Comparison of ENCODE assay signal across 21 mouse cellular contexts in genomic region chr7:127952864-127953581, GRCm38 (mm10). TPM values are rescaled to one million over a fixed set of nuclear protein-coding genes. Genes with fewer than 3 reads are reported as not detected.
A peak's percentile ranks its signal among the peaks of the same experiment; 100 is the strongest.
DNase-seq lines count a peak whose midpoint lies in the region; ATAC-seq and TF ChIP-seq lines count a peak whose summit lies in the region.
"Had no signal": no experiment of that assay in that cellular context is flagged by ENCODE, and none has a peak within 500 bp of the region (broad histone marks: within the 10 kb centered on the region; RNA-seq: fewer than 3 reads in every experiment).

No protein-coding gene starts in this region.

- no peaks in the 10 kb centered on the region for H3K27me3 ChIP-seq in thymus, adult 2 months (ENCODE audit: control insufficient read depth, insufficient read depth, low read length)
- H3K27me3 ChIP-seq: midbrain, embryonic 12.5 days; stomach, embryonic 15.5 days had no signal

- peak; percentile 29 for DNase-seq in thymus, adult 2 months
- no peak for DNase-seq in thymus, adult 18-20 months
- no peak for DNase-seq in adrenal gland, adult 2 months
- DNase-seq in right cerebral cortex, adult 2 months (ENCODE audit: low spot score in 2 of 2), result no peak
- no peak for DNase-seq in heart, adult 18-20 months
- DNase-seq: cerebellum, adult 9-10 months; heart, postnatal 14 days; kidney, adult 11 months; kidney, postnatal 10 days; lung, adult 18-20 months; spleen, adult 18-20 months had no signal

- no peak for TF ChIP-seq CTCF in thymus, adult 2 months (IDR thresholded peaks at IDR 0.05; ENCODE audit: borderline replicate concordance, control insufficient read depth, extremely low read depth, insufficient read depth, low read length, poor library complexity)

- WGBS in thymus, adult 2 months, result 13% methylated on average over 13 of the region's 13 CpGs

- no peak overlapping the region; the same call in 1 of the 2 replicates for H3K27ac ChIP-seq in thymus, adult 2 months (ENCODE audit: control insufficient read depth, insufficient read depth, low read length)
- H3K27ac ChIP-seq: embryonic facial prominence, embryonic 13.5 days; hindbrain, embryonic 14.5 days; layer of hippocampus, adult 2 months; limb, embryonic 13.5 days; midbrain, embryonic 12.5 days; stomach, embryonic 15.5 days had no signal

- ATAC-seq in granulocyte monocyte progenitor cell, adult 5-6 weeks (replicated peaks; ENCODE audit: poor library complexity, severe bottlenecking), result peak; percentile 87
- peak; percentile 33; the same call in 1 of the 2 replicates for ATAC-seq in neutrophil, adult 5-6 weeks (ENCODE audit: extremely low read depth, insufficient number of reproducible peaks, low FRiP score, poor library complexity, severe bottlenecking)
- ATAC-seq: forebrain, embryonic 16.5 days had no signal

- no peaks in the 10 kb centered on the region for H3K36me3 ChIP-seq in thymus, adult 2 months (ENCODE audit: control insufficient read depth, insufficient read depth, low read length)
- H3K36me3 ChIP-seq: embryonic facial prominence, embryonic 13.5 days; limb, embryonic 13.5 days; midbrain, embryonic 12.5 days; stomach, embryonic 15.5 days had no signal

- H3K4me3 ChIP-seq in thymus, adult 2 months (ENCODE audit: control insufficient read depth, insufficient read depth, low read length), result peak overlapping the region; percentile 9; the same call in 1 of the 2 replicates
- H3K4me3 ChIP-seq: embryonic facial prominence, embryonic 13.5 days; layer of hippocampus, adult 2 months; limb, embryonic 13.5 days; midbrain, embryonic 12.5 days; stomach, embryonic 15.5 days had no signal

- TF ChIP-seq POLR2A in thymus, adult 2 months (IDR thresholded peaks at IDR 0.05; ENCODE audit: control insufficient read depth, extremely low read depth, insufficient read depth, low read length, poor library complexity), result no peak

- H3K4me1 ChIP-seq in thymus, adult 2 months (replicated peaks; ENCODE audit: control insufficient read depth, insufficient read depth, low read length), result peaks cover 7% of the 10 kb centered on the region
- H3K4me1 ChIP-seq: embryonic facial prominence, embryonic 13.5 days; limb, embryonic 13.5 days; midbrain, embryonic 12.5 days; stomach, embryonic 15.5 days had no signal

RNA-seq across cellular contexts. Expression of gene Prss36, which starts 6.5 kb away (rescaled TPM):
- polyA plus RNA-seq in thymus, adult 2 months (2012; rRNA removed), result 10.3 and 15.8 TPM in 2 replicates
- 0.92 and 7.3 TPM in 2 replicates for total RNA-seq in granulocyte monocyte progenitor cell, adult 5-6 weeks (2014; fragmentation: Nextera tagmentation)
- 0.90 and 3.3 TPM in 2 replicates for total RNA-seq in granulocyte monocyte progenitor cell, adult 5-6 weeks (2017)
- total RNA-seq in neutrophil, adult 5-6 weeks (2017), result 1.2 and 2.0 TPM in 2 replicates
- total RNA-seq in adrenal gland, adult 2 months (2021), result 1 to 10 TPM; 8.2 to 9.4 TPM
- 24.8 and 27.8 TPM in 2 replicates for polyA plus RNA-seq in adrenal gland, adult 2 months (2012; rRNA removed)
- 1 to 10 TPM; 8.5 to 9.3 TPM for total RNA-seq in heart, adult 18-20 months (2021)

RNA-seq across cellular contexts. Expression of gene Fus, which starts 14.2 kb away (rescaled TPM):
- 478 and 527 TPM in 2 replicates for polyA plus RNA-seq in thymus, adult 2 months (2012; rRNA removed)
- total RNA-seq in granulocyte monocyte progenitor cell, adult 5-6 weeks (2014; fragmentation: Nextera tagmentation), result 319 and 323 TPM in 2 replicates
- total RNA-seq in granulocyte monocyte progenitor cell, adult 5-6 weeks (2017), result 60.8 and 62.2 TPM in 2 replicates
- 121 and 134 TPM in 2 replicates for total RNA-seq in neutrophil, adult 5-6 weeks (2017)
- total RNA-seq in adrenal gland, adult 2 months (2021), result 100 to 1,000 TPM; 176 to 229 TPM
- polyA plus RNA-seq in adrenal gland, adult 2 months (2012; rRNA removed), result 139 and 145 TPM in 2 replicates
- 100 to 1,000 TPM; 108 to 156 TPM for total RNA-seq in heart, adult 18-20 months (2021)

RNA-seq across cellular contexts. Expression of gene Prss8, which starts 23.1 kb away (rescaled TPM):
- 5.4 and 6.9 TPM in 2 replicates for polyA plus RNA-seq in thymus, adult 2 months (2012; rRNA removed)
- total RNA-seq in granulocyte monocyte progenitor cell, adult 5-6 weeks (2014; fragmentation: Nextera tagmentation), result not detected in 2 replicates
- total RNA-seq in granulocyte monocyte progenitor cell, adult 5-6 weeks (2017), result 0.52 TPM in 1 of 2 replicates, not detected in the other
- 0.25 and 1.3 TPM in 2 replicates for total RNA-seq in neutrophil, adult 5-6 weeks (2017)
- under 1 TPM in 1 of 2 experiments, not detected in 1; 0.24 TPM for total RNA-seq in adrenal gland, adult 2 months (2021)
- polyA plus RNA-seq in adrenal gland, adult 2 months (2012; rRNA removed), result 0.07 and 0.38 TPM in 2 replicates
- total RNA-seq in heart, adult 18-20 months (2021), result under 1 TPM in 1 of 2 experiments, not detected in 1; 0.26 TPM
- total RNA-seq: gastrocnemius, adult 8-10 months had no signal

RNA-seq across cellular contexts. Expression of gene Pycard, which starts 40.6 kb away (rescaled TPM):
- 420 and 521 TPM in 2 replicates for polyA plus RNA-seq in thymus, adult 2 months (2012; rRNA removed)
- 115 and 175 TPM in 2 replicates for total RNA-seq in granulocyte monocyte progenitor cell, adult 5-6 weeks (2014; fragmentation: Nextera tagmentation)
- total RNA-seq in granulocyte monocyte progenitor cell, adult 5-6 weeks (2017), result 62.6 and 101 TPM in 2 replicates
- total RNA-seq in neutrophil, adult 5-6 weeks (2017), result 10.5 and 16.2 TPM in 2 replicates
- 1 to 10 TPM; 2.3 to 3.7 TPM for total RNA-seq in adrenal gland, adult 2 months (2021)
- 4.4 and 8.1 TPM in 2 replicates for polyA plus RNA-seq in adrenal gland, adult 2 months (2012; rRNA removed)
- total RNA-seq in heart, adult 18-20 months (2021), result 10 to 100 TPM in 1 of 2 experiments, 1 to 10 TPM in 1; 9.0 to 10.5 TPM

RNA-seq across cellular contexts. Expression of gene Kat8, which starts 40.7 kb away (rescaled TPM):
- 25.5 and 29.4 TPM in 2 replicates for polyA plus RNA-seq in thymus, adult 2 months (2012; rRNA removed)
- total RNA-seq in granulocyte monocyte progenitor cell, adult 5-6 weeks (2014; fragmentation: Nextera tagmentation), result 20.4 and 25.0 TPM in 2 replicates
- total RNA-seq in granulocyte monocyte progenitor cell, adult 5-6 weeks (2017), result 18.1 and 21.0 TPM in 2 replicates
- total RNA-seq in neutrophil, adult 5-6 weeks (2017), result 50.2 and 71.2 TPM in 2 replicates
- 10 to 100 TPM; 24.6 to 27.1 TPM for total RNA-seq in adrenal gland, adult 2 months (2021)
- 10.6 and 10.9 TPM in 2 replicates for polyA plus RNA-seq in adrenal gland, adult 2 months (2012; rRNA removed)
- total RNA-seq in heart, adult 18-20 months (2021), result 10 to 100 TPM; 14.1 to 14.6 TPM
